Mouse (Mus musculus): ENCODE measurements around the gene Fto.

The Fto gene

DNA sequence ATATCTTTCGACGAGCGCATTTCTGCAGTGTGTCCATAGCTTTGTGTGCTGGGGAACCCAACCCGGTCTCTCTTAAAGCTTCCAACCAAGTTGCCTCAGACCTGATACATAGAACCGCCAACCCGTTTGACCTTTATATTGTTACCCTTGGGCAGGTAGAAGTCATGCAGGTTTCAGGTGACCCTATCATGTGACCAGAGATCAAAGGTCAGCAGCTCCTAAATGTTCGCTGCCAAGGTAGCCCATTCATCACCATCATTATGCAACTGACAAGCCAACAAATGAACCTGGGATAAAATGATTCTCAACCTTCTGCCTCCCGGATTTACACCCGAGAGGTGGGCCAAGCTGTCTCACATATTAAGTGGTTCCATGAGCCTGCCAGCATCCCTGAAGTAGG is 344.1 kb downstream of the Fto start:
- DNase-seq (ENCODE audit: low spot score in 2 of 2): no peak

DNA sequence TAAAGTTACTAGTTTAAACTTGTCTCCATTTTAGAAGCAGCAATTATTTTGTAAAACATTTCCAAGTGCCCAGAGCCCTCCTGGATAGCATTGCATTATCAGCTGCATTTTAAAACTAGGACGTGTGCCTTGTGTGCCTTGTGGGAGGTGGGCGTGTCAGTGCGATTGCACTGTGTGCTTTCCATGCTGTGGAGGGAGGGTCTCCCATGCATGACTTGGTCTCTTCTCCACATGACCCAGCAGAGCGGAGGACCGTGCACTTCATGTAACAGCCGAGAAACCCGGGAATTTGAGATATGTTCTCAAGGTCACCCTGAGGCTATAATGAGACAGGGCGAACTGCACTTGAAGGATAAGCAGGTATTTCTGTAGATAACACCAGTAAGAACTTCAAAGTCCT is 347.6 kb downstream of the Fto start:
- DNase-seq (ENCODE audit: low spot score in 2 of 2): no peak

GRCm38 (mm10) chr8:91669461-91670071 is 356.2 kb downstream of the Fto start:
- DNase-seq (ENCODE audit: low spot score in 2 of 2): no peak

DNA sequence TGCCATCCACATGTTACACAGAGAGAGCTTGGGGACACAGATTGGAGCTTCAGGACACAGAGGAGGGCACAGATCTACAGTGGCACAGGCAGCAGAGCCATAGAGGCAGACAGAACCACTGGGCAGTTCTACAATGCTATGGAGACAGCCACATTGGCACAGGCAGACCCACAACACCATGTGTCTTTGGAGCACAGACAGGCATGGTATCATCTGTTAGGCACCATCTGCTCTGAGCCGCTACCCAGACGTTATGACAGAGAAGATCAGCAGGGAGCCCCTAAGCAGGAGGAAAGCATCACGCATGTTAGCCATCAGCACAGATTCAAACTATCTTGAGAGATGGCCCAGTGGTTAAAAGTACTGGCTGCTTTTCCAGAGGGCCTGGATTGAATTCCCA is 363.6 kb downstream of the Fto start:
- DNase-seq (ENCODE audit: low spot score in 2 of 2): no peak

GRCm38 (mm10) chr8:91679451-91679850 is 366.1 kb downstream of the Fto start:
- DNase-seq (ENCODE audit: low spot score in 2 of 2): no peak

DNA sequence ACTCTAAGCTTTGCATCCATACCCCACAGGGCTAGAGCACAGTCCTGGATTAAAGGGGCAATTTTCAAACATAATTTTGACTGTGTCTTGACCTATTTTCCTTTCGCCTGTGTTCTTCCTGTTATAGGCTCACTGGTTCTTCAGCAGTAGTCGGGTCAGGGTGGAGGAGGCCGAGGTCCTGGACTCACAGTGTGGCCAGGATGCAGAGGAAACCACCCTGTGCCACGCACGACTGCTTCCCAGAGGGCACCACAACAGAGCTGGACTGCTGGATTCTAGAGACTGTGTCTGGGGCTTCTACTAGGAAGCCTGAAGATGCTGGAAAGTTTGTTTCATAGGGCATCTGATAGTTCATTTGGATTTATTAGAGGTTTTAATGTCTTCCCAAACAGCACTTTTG is 366.8 kb downstream of the Fto start:
- no peak for DNase-seq (ENCODE audit: low spot score in 2 of 2)

DNA sequence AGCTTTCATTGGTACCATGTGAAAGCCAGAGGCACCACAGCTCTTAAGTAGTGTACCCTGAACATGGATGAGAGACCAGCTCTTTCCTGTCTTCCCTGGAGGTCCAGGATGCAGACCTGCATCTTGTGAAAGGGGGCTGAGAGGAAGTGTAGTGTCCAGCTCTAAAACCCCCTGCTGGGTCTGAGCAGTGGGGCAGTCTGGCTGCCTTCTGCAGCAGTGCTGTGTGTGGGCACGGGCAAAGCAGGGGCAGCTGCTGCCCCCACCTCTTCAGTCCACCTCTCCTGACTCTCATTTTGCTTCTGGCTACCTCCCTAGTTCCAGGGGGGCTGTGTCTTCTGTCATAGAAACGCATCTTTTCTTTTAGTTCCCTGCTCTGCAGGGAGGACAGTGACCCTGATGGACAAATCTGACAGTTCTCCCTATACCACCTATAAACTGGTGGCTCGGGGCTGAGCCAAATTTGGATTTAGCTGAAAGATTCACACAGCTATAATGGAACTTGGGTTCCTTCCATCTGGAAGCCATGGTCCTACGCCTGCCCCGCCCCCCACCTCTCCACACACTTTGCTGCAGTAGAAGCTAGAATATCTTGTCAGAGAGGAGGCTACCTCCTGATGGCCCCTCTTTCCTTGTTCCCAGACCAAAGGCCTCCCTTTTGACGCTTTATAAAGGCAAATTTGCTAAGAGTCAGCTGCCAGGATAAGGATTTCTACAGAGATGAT is 371.4 kb downstream of the Fto start:
- DNase-seq (ENCODE audit: low spot score in 2 of 2): no peak

- no peak for DNase-seq (ENCODE audit: low spot score in 2 of 2)
Observed at GRCm38 (mm10) chr8:91685408-91685807, 372.1 kb downstream of the Fto start.

GRCm38 (mm10) chr8:91692056-91692721 is 378.9 kb downstream of the Fto start:
- DNase-seq (ENCODE audit: low spot score in 2 of 2): no peak

- no peak for DNase-seq (ENCODE audit: low spot score in 2 of 2)
Observed at GRCm38 (mm10) chr8:91706533-91706932, 393.2 kb downstream of the Fto start.

GRCm38 (mm10) chr8:91708661-91709060 is 395.3 kb downstream of the Fto start:
- DNase-seq (ENCODE audit: low spot score in 2 of 2): no peak

GRCm38 (mm10) chr8:91709768-91710167 is 396.4 kb downstream of the Fto start:
- no peak for DNase-seq (ENCODE audit: low spot score in 2 of 2)

- no peak for DNase-seq (ENCODE audit: low spot score in 2 of 2)
Observed at GRCm38 (mm10) chr8:91711202-91711601, 397.9 kb downstream of the Fto start.

- DNase-seq (ENCODE audit: low spot score in 2 of 2): no peak
Observed at GRCm38 (mm10) chr8:91711981-91712598, 398.8 kb downstream of the Fto start.

DNA sequence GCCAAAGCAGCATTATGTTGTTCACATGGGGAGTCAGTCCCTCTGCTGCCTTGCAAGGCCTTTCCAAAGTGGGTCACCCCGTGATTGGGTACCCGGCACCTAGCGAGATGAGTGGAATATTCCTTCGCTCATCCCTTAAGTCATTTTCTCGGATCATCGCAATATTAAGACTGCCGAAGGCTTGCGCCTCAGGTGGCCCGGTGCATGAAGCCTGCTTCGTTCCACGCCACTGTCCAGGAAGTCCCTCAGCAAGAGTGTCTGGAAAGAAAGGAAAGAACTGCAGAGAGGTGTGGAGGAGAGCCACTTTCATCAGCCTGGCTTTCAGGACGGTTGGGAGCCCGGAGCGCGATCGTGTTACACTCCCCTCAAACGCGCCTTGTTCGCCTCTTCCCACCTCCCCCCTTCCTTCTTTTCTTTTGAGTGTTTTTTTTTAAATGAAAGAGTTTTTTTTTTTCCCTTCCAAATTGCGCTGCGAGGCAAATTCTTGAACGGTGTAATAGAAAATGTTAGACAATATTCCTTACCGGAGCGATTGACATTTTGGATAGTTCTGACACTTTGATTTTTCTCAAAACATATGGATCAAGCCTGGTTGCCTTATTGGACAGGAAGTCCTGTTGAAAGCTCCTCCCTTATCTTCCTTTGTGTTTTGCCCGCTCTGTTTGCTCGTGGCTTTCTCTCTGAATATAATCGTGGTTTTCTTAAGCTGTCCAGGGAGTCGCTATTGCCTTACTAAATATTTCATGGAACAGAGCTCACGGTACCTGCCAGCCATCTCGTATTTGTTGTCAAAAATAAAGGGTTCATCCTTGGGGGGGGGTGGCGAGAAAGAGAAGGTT is 399.6 kb downstream of the Fto start:
- DNase-seq (ENCODE audit: low spot score in 2 of 2): no peak

GRCm38 (mm10) chr8:91713677-91714312 is 400.5 kb downstream of the Fto start:
- no peak for DNase-seq (ENCODE audit: low spot score in 2 of 2)

DNA sequence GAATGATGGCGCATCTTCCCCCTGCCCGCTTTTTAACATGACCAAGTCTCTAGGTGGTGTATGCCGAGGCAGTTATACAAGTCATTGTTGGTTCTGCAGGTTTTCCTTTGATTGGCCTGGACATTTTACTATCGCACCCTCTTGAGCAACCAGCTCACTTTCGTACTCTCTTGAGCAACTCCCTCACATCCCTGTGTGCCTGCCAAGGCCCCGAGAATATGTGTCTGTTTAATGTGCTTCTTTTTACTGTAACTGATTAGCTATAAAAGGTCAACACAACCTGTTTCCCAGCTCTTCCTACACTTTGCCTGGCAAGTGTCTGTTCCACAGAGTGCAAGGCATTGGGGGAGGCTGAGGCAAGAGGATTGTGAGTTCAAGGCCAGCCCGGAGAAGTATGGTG is 401.4 kb downstream of the Fto start:
- peak in 1 of 2 experiments; percentile 19 for DNase-seq (ENCODE audit: low spot score in 2 of 2)

GRCm38 (mm10) chr8:91715387-91716085 is 402.2 kb downstream of the Fto start:
- DNase-seq (ENCODE audit: low spot score in 2 of 2): no peak
